8 mouse cellular contexts compared by ENCODE assay signal in the genomic region with DNA sequence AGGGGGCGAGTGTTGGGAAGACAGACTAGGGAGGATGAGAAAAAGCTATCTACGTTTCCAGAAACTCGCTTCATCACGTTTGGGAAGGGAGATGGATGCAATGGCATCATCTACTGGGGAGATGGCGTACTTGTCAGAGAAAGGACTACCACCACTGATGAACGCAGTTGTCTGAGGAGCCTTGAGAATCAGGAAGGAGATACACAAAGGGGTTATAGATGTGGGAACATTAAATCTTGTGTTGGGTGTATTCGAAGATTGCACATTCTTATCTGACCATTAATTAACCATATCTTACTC. TPM values are rescaled to one million over a fixed set of nuclear protein-coding genes. Genes with fewer than 3 reads are reported as not detected.
DNase-seq lines count a peak whose midpoint lies in the region; ATAC-seq lines count a peak whose summit lies in the region.

No protein-coding gene starts in this region.

- ATAC-seq in heart, embryonic 11.5 days (replicated peaks; ENCODE audit: insufficient number of reproducible peaks, low FRiP score, low TSS enrichment): no peak
- no peak for ATAC-seq in forebrain, embryonic 12.5 days (ENCODE audit: low FRiP score)
- ATAC-seq in liver, embryonic 15.5 days (ENCODE audit: insufficient read depth): peak; percentile 40; the same call in 1 of the 2 replicates

- intact Hi-C loops in heart, postnatal 14 days (cut with DNase I): no loop called here

- H3K36me3 ChIP-seq in heart, embryonic 11.5 days (ENCODE audit: control insufficient read depth, insufficient read depth, low read length): no peaks in the 10 kb centered on the region
- peaks cover 6% of the 10 kb centered on the region for H3K36me3 ChIP-seq in forebrain, embryonic 12.5 days (replicated peaks)
- H3K36me3 ChIP-seq in liver, embryonic 15.5 days (replicated peaks): no peaks in the 10 kb centered on the region

- H3K9me3 ChIP-seq in heart, embryonic 11.5 days (replicated peaks; ENCODE audit: control insufficient read depth, low read length): no peaks in the 10 kb centered on the region
- no peaks in the 10 kb centered on the region for H3K9me3 ChIP-seq in forebrain, embryonic 12.5 days
- no peaks in the 10 kb centered on the region for H3K9me3 ChIP-seq in liver, embryonic 15.5 days (replicated peaks)

- WGBS in heart, embryonic 11.5 days (ENCODE audit: insufficient replicate concordance): 16% methylated on average over 7 of the region's 7 CpGs
- 20% methylated on average over 7 of the region's 7 CpGs for WGBS in forebrain, embryonic 12.5 days
- 18% methylated on average over 7 of the region's 7 CpGs for WGBS in liver, embryonic 15.5 days (ENCODE audit: insufficient replicate concordance)

- no peak for DNase-seq in heart, postnatal 14 days
- peak; percentile 7 for DNase-seq in ES-CJ7 (ENCODE audit: low read depth, low spot score)
- no peak for DNase-seq in cerebellum, adult 9-10 months
- no peak for DNase-seq in thymus, postnatal 4 days
- no peak for DNase-seq in retina, postnatal 1 day

- peaks cover 3% of the 10 kb centered on the region; the same call in 1 of the 2 replicates for H3K4me1 ChIP-seq in heart, embryonic 11.5 days (ENCODE audit: control insufficient read depth, insufficient read depth, low read length)
- H3K4me1 ChIP-seq in forebrain, embryonic 12.5 days: 0 out of 2 replicates have a peak, but pooled peaks cover 6% of the 10 kb centered on the region
- peaks cover 7% of the 10 kb centered on the region for H3K4me1 ChIP-seq in liver, embryonic 15.5 days (replicated peaks)

- H3K27me3 ChIP-seq in heart, embryonic 11.5 days (ENCODE audit: control insufficient read depth, insufficient read depth, low read length): no peaks in the 10 kb centered on the region
- peaks cover 6% of the 10 kb centered on the region; the same call in 1 of the 2 replicates for H3K27me3 ChIP-seq in forebrain, embryonic 12.5 days
- no peaks in the 10 kb centered on the region for H3K27me3 ChIP-seq in liver, embryonic 15.5 days

- H3K9ac ChIP-seq in heart, embryonic 11.5 days (ENCODE audit: low read depth, low read length): peak overlapping the region; percentile 74
- H3K9ac ChIP-seq in forebrain, embryonic 12.5 days: peak overlapping the region; percentile 52
- peak overlapping the region; percentile 65 for H3K9ac ChIP-seq in liver, embryonic 15.5 days

- peak overlapping the region; percentile 62 for H3K4me2 ChIP-seq in heart, embryonic 11.5 days
- peak overlapping the region; percentile 55 for H3K4me2 ChIP-seq in forebrain, embryonic 12.5 days
- H3K4me2 ChIP-seq in liver, embryonic 15.5 days: peak overlapping the region; percentile 64

- H3K27ac ChIP-seq in heart, embryonic 11.5 days (ENCODE audit: low read depth, low read length): 0 out of 2 replicates have a peak overlapping the region, but pooled peaks have one; percentile 46
- H3K27ac ChIP-seq in forebrain, embryonic 12.5 days: no peak overlapping the region; the same call in 1 of the 2 replicates
- H3K27ac ChIP-seq in liver, embryonic 15.5 days (replicated peaks): peak overlapping the region; percentile 48; the same call in 1 of the 2 replicates

- H3K4me3 ChIP-seq in heart, embryonic 11.5 days (ENCODE audit: low read depth, low read length): peak overlapping the region; percentile 56
- H3K4me3 ChIP-seq in forebrain, embryonic 12.5 days (replicated peaks): peak overlapping the region; percentile 55
- H3K4me3 ChIP-seq in liver, embryonic 15.5 days (replicated peaks): peak overlapping the region; percentile 71

RNA-seq across cellular contexts. Expression of a gene that starts 0.5 kb away (rescaled TPM):
- 6.9 and 9.4 TPM in 2 replicates for polyA plus RNA-seq in heart, embryonic 11.5 days (2014; fragmentation: Nextera tagmentation; extraction: Ambion mirVana)
- total RNA-seq in heart, postnatal 14 days (2021): 1 to 10 TPM; 6.4 to 6.5 TPM
- 11.8 and 12.9 TPM in 2 replicates for polyA plus RNA-seq in forebrain, embryonic 12.5 days (2016; fragmentation: Nextera tagmentation; extraction: Ambion mirVana)
- 2.5 and 2.6 TPM in 2 replicates for polyA plus RNA-seq in liver, embryonic 15.5 days (2015; fragmentation: Nextera tagmentation; extraction: Ambion mirVana)

RNA-seq across cellular contexts. Expression of a gene that starts 0.5 kb away (rescaled TPM):
- 34.7 and 41.5 TPM in 2 replicates for polyA plus RNA-seq in heart, embryonic 11.5 days (2014; fragmentation: Nextera tagmentation; extraction: Ambion mirVana)
- total RNA-seq in heart, postnatal 14 days (2021): 10 to 100 TPM; 17.8 to 21.5 TPM
- polyA plus RNA-seq in forebrain, embryonic 12.5 days (2016; fragmentation: Nextera tagmentation; extraction: Ambion mirVana): 109 and 115 TPM in 2 replicates
- polyA plus RNA-seq in liver, embryonic 15.5 days (2015; fragmentation: Nextera tagmentation; extraction: Ambion mirVana): 6.2 and 6.7 TPM in 2 replicates

RNA-seq across cellular contexts. Expression of a gene that starts 17.9 kb away (rescaled TPM):
- polyA plus RNA-seq in heart, embryonic 11.5 days (2014; fragmentation: Nextera tagmentation; extraction: Ambion mirVana): not detected in 2 replicates
- not detected for total RNA-seq in heart, postnatal 14 days (2021)
- not detected in 2 replicates for polyA plus RNA-seq in forebrain, embryonic 12.5 days (2016; fragmentation: Nextera tagmentation; extraction: Ambion mirVana)
- polyA plus RNA-seq in liver, embryonic 15.5 days (2015; fragmentation: Nextera tagmentation; extraction: Ambion mirVana): not detected in 2 replicates

RNA-seq across cellular contexts. Expression of a gene that starts 49.4 kb away (rescaled TPM):
- polyA plus RNA-seq in heart, embryonic 11.5 days (2014; fragmentation: Nextera tagmentation; extraction: Ambion mirVana): not detected in 2 replicates
- total RNA-seq in heart, postnatal 14 days (2021): not detected
- not detected in 2 replicates for polyA plus RNA-seq in forebrain, embryonic 12.5 days (2016; fragmentation: Nextera tagmentation; extraction: Ambion mirVana)
- polyA plus RNA-seq in liver, embryonic 15.5 days (2015; fragmentation: Nextera tagmentation; extraction: Ambion mirVana): not detected in 2 replicates

RNA-seq across cellular contexts. Expression of a gene that starts 54.4 kb away (rescaled TPM):
- polyA plus RNA-seq in heart, embryonic 11.5 days (2014; fragmentation: Nextera tagmentation; extraction: Ambion mirVana): 60.0 and 68.4 TPM in 2 replicates
- 10 to 100 TPM; 16.1 to 26.6 TPM for total RNA-seq in heart, postnatal 14 days (2021)
- 90.2 and 92.3 TPM in 2 replicates for polyA plus RNA-seq in forebrain, embryonic 12.5 days (2016; fragmentation: Nextera tagmentation; extraction: Ambion mirVana)
- 9.9 and 10.0 TPM in 2 replicates for polyA plus RNA-seq in liver, embryonic 15.5 days (2015; fragmentation: Nextera tagmentation; extraction: Ambion mirVana)
